Mouse (Mus musculus) mouse embryonic stem cell (cell line): Measurements from ENCODE around the gene Pacrg.

Experiments
- in situ Hi-C, 2 experiments: fragments of 300-500 bp; cut with MboI; formaldehyde crosslinking; loops; 1 replicate in 1 of 2; 3 replicates in 1 of 2; pipeline ENCODE4 v1.14.3; 2019 to 2020; ENCODE audit warnings: low sequenced_read_pairs in 2 of 2, low pct_unique_long_range_greater_than_20kb in 1 of 2, mixed read lengths in 1 of 2; ENCODE audit not compliant: unreplicated experiment in 1 of 2

Pacrg gene

GRCm38 (mm10) chr17:10402064-10402640 is 438.0 kb downstream of the Pacrg start:
- in situ Hi-C loops, result no loop called here

GRCm38 (mm10) chr17:10401529-10401928 is 438.6 kb downstream of the Pacrg start:
- in situ Hi-C loops, result no loop called here

- in situ Hi-C loops, result no loop called here
Measured at GRCm38 (mm10) chr17:10399706-10400105, 440.4 kb downstream of the Pacrg start.

GRCm38 (mm10) chr17:10398871-10399270 is 441.2 kb downstream of the Pacrg start:
- in situ Hi-C loops, result no loop called here

- in situ Hi-C loops, result no loop called here
Measured at GRCm38 (mm10) chr17:10397924-10398627, 442.0 kb downstream of the Pacrg start.

GRCm38 (mm10) chr17:10397336-10397735 is 442.8 kb downstream of the Pacrg start:
- in situ Hi-C loops, result no loop called here

GRCm38 (mm10) chr17:10396863-10397262 is 443.2 kb downstream of the Pacrg start:
- in situ Hi-C loops, result no loop called here

- in situ Hi-C loops, result no loop called here
Measured at GRCm38 (mm10) chr17:10394855-10395254, 445.3 kb downstream of the Pacrg start.

- in situ Hi-C loops, result no loop called here
Measured at GRCm38 (mm10) chr17:10393766-10394165, 446.3 kb downstream of the Pacrg start.

GRCm38 (mm10) chr17:10392342-10393034 is 447.6 kb downstream of the Pacrg start:
- in situ Hi-C loops, result no loop called here

GRCm38 (mm10) chr17:10390232-10391172 is 449.6 kb downstream of the Pacrg start:
- in situ Hi-C loops, result no loop called here

- in situ Hi-C loops, result no loop called here
Measured at GRCm38 (mm10) chr17:10389740-10390139, 450.4 kb downstream of the Pacrg start.

GRCm38 (mm10) chr17:10386548-10386947 is 453.6 kb downstream of the Pacrg start:
- in situ Hi-C loops, result no loop called here

- in situ Hi-C loops, result no loop called here
Measured at GRCm38 (mm10) chr17:10383406-10383805, 456.7 kb downstream of the Pacrg start.

- in situ Hi-C loops, result no loop called here
Measured at GRCm38 (mm10) chr17:10378467-10379175, 461.5 kb downstream of the Pacrg start.

- in situ Hi-C loops, result no loop called here
Measured at GRCm38 (mm10) chr17:10377606-10378005, 462.5 kb downstream of the Pacrg start.

- in situ Hi-C loops, result no loop called here
Measured at GRCm38 (mm10) chr17:10374316-10374715, 465.8 kb downstream of the Pacrg start.

- in situ Hi-C loops, result no loop called here
Measured at GRCm38 (mm10) chr17:10373727-10374126, 466.4 kb downstream of the Pacrg start.
